Mouse (Mus musculus) heart, embryonic 14.5 days (tissue): ENCODE data around the gene Slc25a44. TPM values are rescaled to one million over a fixed set of nuclear protein-coding genes. Genes with fewer than 3 reads are reported as not detected.

Experiments used
- ATAC-seq: fragments of 200-750 bp; cut with Nextera tagmentation; 2 replicates; pipeline ENCODE4 v1.8.0; 2017; ENCODE audit warnings: low read depth, moderate TSS enrichment; ENCODE audit not compliant: insufficient number of reproducible peaks, insufficient read depth, low FRiP score
- H3K27ac ChIP-seq, 2 experiments: fragments of 200-500 bp in 1 of 2; fragments of 300-500 bp in 1 of 2; sonication (generic) in 1 of 2; replicated peaks in 1 of 2; 2 replicates each; pipeline ENCODE4 v1.5.1; 2012 to 2014; ENCODE audit warnings: low read depth in 2 of 2, low read length in 2 of 2, control low read depth in 1 of 2, mild to moderate bottlenecking in 1 of 2, mixed read lengths in 1 of 2; ENCODE audit not compliant: control insufficient read depth in 1 of 2, insufficient read depth in 1 of 2
- H3K27me3 ChIP-seq: fragments of 300-500 bp; sonication (generic); 2 replicates; pipeline ENCODE4 v1.6.1; 2014; ENCODE audit warnings: mild to moderate bottlenecking, low read length, control low read depth; ENCODE audit not compliant: control insufficient read depth, insufficient read depth
- H3K36me3 ChIP-seq: fragments of 300-500 bp; sonication (generic); 2 replicates; pipeline ENCODE4 v1.6.1; 2014; ENCODE audit warnings: mild to moderate bottlenecking, control low read depth, low read length, mixed read lengths; ENCODE audit not compliant: control insufficient read depth, insufficient read depth
- H3K4me1 ChIP-seq, 2 experiments: fragments of 200-500 bp in 1 of 2; fragments of 300-500 bp in 1 of 2; sonication (generic) in 1 of 2; 2 replicates each; pipeline ENCODE4 v1.6.1; 2012 to 2014; ENCODE audit warnings: low read length in 2 of 2, control low read depth in 1 of 2, mixed read lengths in 1 of 2; ENCODE audit not compliant: control insufficient read depth in 2 of 2, insufficient read depth in 2 of 2
- H3K4me2 ChIP-seq: fragments of 300-500 bp; sonication (generic); 2 replicates; pipeline ENCODE4 v1.6.1; 2014; ENCODE audit warnings: mild to moderate bottlenecking, low read length
- H3K4me3 ChIP-seq, 2 experiments: fragments of 200-500 bp in 1 of 2; fragments of 300-500 bp in 1 of 2; sonication (generic) in 1 of 2; 2 replicates each; pipeline ENCODE4 v1.5.1; 2012 to 2014; ENCODE audit warnings: low read length in 2 of 2, mild to moderate bottlenecking in 2 of 2, control low read depth in 1 of 2, low read depth in 1 of 2, moderate library complexity in 1 of 2; ENCODE audit not compliant: control insufficient read depth in 1 of 2, insufficient read depth in 1 of 2
- H3K9ac ChIP-seq: fragments of 300-500 bp; sonication (generic); 2 replicates; pipeline ENCODE4 v1.6.1; 2014; ENCODE audit warnings: mild to moderate bottlenecking, low read length
- H3K9me3 ChIP-seq: fragments of 300-500 bp; sonication (generic); 2 replicates; pipeline ENCODE4 v1.6.1; 2016; ENCODE audit warnings: low read length, control low read depth; ENCODE audit not compliant: control insufficient read depth
- WGBS: fragments of 180-500 bp; shearing (Covaris S2); extraction: QIAGEN DNeasy Blood & Tissue Kit; methylation state at CpG from one replicate; pipeline ENCODE4 v1.1.7; 2014; 5-methylcytosine and 5-hydroxymethylcytosine counted together
- polyA plus RNA-seq: library from polyadenylated mRNA; unstranded; fragments of >200 nt; fragmentation: Nextera tagmentation; extraction: Ambion mirVana; gene quantifications from 2 replicates; pipeline ENCODE4 v1.2.1, GENCODE M21; 2014

Gene Slc25a44
- 12.3 and 14.3 TPM in 2 replicates for polyA plus RNA-seq

- Histone ChIP-seq H3K4me2 (peak within 1 kb of the TSS; percentile 97), H3K36me3 (peaks cover 16% of the 10 kb centered on the region), H3K9me3 (no peaks in the 10 kb centered on the region), H3K27me3 (no peaks in the 10 kb centered on the region), H3K9ac (peak within 1 kb of the TSS; percentile 86), H3K4me3 (peak within 1 kb of the TSS; percentile 85 to 87), H3K4me1 (peaks cover 4 to 11% of the 10 kb centered on the region in 2 experiments), H3K27ac (peak within 1 kb of the TSS in 1 of 2 experiments; percentile 53; a peak in 1 of 4 replicates)
- WGBS, result under 1% methylated on average over 35 of the region's 35 CpGs
- peak; percentile 98 for ATAC-seq
These were observed at the start of gene Slc25a44 for GRCm38 (mm10) chr3:88424605-88425329. Gene Slc25a44 (minus strand): TSS chr3:88425139.

GRCm38 (mm10) chr3:88473571-88473970, 48.6 kb upstream of the Slc25a44 start:
- Histone ChIP-seq H3K27me3 (no peaks in the 10 kb centered on the region), H3K4me2 (no peak overlapping the region), H3K27ac (no peak overlapping the region), H3K4me1 (no peaks in the 10 kb centered on the region), H3K9me3 (no peaks in the 10 kb centered on the region), H3K9ac (no peak overlapping the region), H3K36me3 (no peaks in the 10 kb centered on the region), H3K4me3 (no peak overlapping the region)
- WGBS, result 79% methylated on average over 1 of the region's 1 CpGs
- ATAC-seq, result no peak

GRCm38 (mm10) chr3:88473020-88473419, 48.1 kb upstream of the Slc25a44 start:
- Histone ChIP-seq H3K27me3 (no peaks in the 10 kb centered on the region), H3K4me3 (no peak overlapping the region), H3K27ac (no peak overlapping the region), H3K4me2 (no peak overlapping the region), H3K36me3 (no peaks in the 10 kb centered on the region), H3K4me1 (no peaks in the 10 kb centered on the region), H3K9me3 (no peaks in the 10 kb centered on the region), H3K9ac (no peak overlapping the region)
- no peak for ATAC-seq
- WGBS, result 43% methylated on average over 5 of the region's 5 CpGs

- no peak overlapping the region for H3K4me3 ChIP-seq
- no peak for ATAC-seq
- H3K27ac ChIP-seq, result no peak overlapping the region
- 57% methylated on average over 10 of the region's 10 CpGs for WGBS
- no peak overlapping the region for H3K4me2 ChIP-seq
- 0 out of 4 replicates have a peak, but pooled peaks cover 0 to 2% of the 10 kb centered on the region in 2 experiments for H3K4me1 ChIP-seq
- H3K9ac ChIP-seq, result no peak overlapping the region
- no peaks in the 10 kb centered on the region for H3K27me3 ChIP-seq
- no peaks in the 10 kb centered on the region for H3K9me3 ChIP-seq
- no peaks in the 10 kb centered on the region for H3K36me3 ChIP-seq
These were observed 46.1 kb upstream of the Slc25a44 start for GRCm38 (mm10) chr3:88470943-88471479.

GRCm38 (mm10) chr3:88469466-88469865, 44.5 kb upstream of the Slc25a44 start:
- ATAC-seq, result no peak
- WGBS, result 83% methylated on average over 2 of the region's 2 CpGs

GRCm38 (mm10) chr3:88467116-88467824, 42.3 kb upstream of the Slc25a44 start:
- H3K36me3 ChIP-seq, result no peaks in the 10 kb centered on the region
- H3K4me3 ChIP-seq, result no peak overlapping the region
- H3K9me3 ChIP-seq, result no peaks in the 10 kb centered on the region
- H3K27ac ChIP-seq, result no peak overlapping the region
- peak; percentile 66; the same call in 1 of the 2 replicates for ATAC-seq
- WGBS, result 26% methylated on average over 16 of the region's 16 CpGs
- no peak overlapping the region for H3K4me2 ChIP-seq
- no peaks in the 10 kb centered on the region for H3K27me3 ChIP-seq
- 0 out of 4 replicates have a peak, but pooled peaks cover 0 to 2% of the 10 kb centered on the region in 2 experiments for H3K4me1 ChIP-seq
- peak overlapping the region; percentile 47; the same call in 1 of the 2 replicates for H3K9ac ChIP-seq

More at GRCm38 (mm10) chr3:88469466-88469865, 44.5 kb upstream of the Slc25a44 start:
- H3K4me3 ChIP-seq, result no peak overlapping the region
- H3K9ac ChIP-seq, result no peak overlapping the region
- no peaks in the 10 kb centered on the region for H3K27me3 ChIP-seq
- H3K36me3 ChIP-seq, result no peaks in the 10 kb centered on the region
- no peaks in the 10 kb centered on the region for H3K9me3 ChIP-seq
- 0 out of 4 replicates have a peak, but pooled peaks cover 0 to 2% of the 10 kb centered on the region in 2 experiments for H3K4me1 ChIP-seq
- H3K27ac ChIP-seq, result no peak overlapping the region
- H3K4me2 ChIP-seq, result no peak overlapping the region

- H3K36me3 ChIP-seq, result no peaks in the 10 kb centered on the region
- WGBS, result 59% methylated on average over 2 of the region's 2 CpGs
- H3K27ac ChIP-seq, result no peak overlapping the region
- no peak overlapping the region for H3K4me3 ChIP-seq
- H3K9ac ChIP-seq, result no peak overlapping the region
- peaks cover 9% of the 10 kb centered on the region for H3K27me3 ChIP-seq
- no peaks in the 10 kb centered on the region for H3K9me3 ChIP-seq
- H3K4me2 ChIP-seq, result no peak overlapping the region
- peaks cover 2% of the 10 kb centered on the region in 2 experiments; a peak in 1 of 4 replicates for H3K4me1 ChIP-seq
- ATAC-seq, result no peak
These were observed 40.2 kb upstream of the Slc25a44 start for GRCm38 (mm10) chr3:88465127-88465526.
